Mouse (Mus musculus) left cerebral cortex, postnatal 36 days (tissue): ENCODE results near the gene Lgalsl. TPM values are rescaled to one million over a fixed set of nuclear protein-coding genes. Genes with fewer than 3 reads are reported as not detected.

Experiments
- DNase-seq, 2 experiments: peaks; one replicate each; pipeline ENCODE4 v3.0.0; 2021 to 2022; ENCODE audit warnings: low spot score in 2 of 2, mixed read lengths in 1 of 2
- intact Hi-C: fragments of 180-260 bp; cut with DNase I; formaldehyde crosslinking; loops from one replicate; pipeline ENCODE4 v1.15.1; 2025
- total RNA-seq, 2 experiments: library from RNA; stranded (reverse); gene quantifications; 2 replicates each; pipeline ENCODE4 v1.2.3; 2021

Lgalsl gene
- total RNA-seq, 2 experiments from 2014 or later = 76.5 to 86.5 TPM

GRCm38 (mm10) chr11:20789015-20789414, 41.8 kb downstream of the Lgalsl start:
- intact Hi-C loops = no loop called here
- DNase-seq = no peak

- intact Hi-C loops = no loop called here
- DNase-seq = no peak
Observed at GRCm38 (mm10) chr11:20788070-20788469, 42.8 kb downstream of the Lgalsl start.

- DNase-seq = no peak
- intact Hi-C loops = no loop called here
Observed at GRCm38 (mm10) chr11:20786191-20786590, 44.7 kb downstream of the Lgalsl start.

GRCm38 (mm10) chr11:20785186-20785585, 45.7 kb downstream of the Lgalsl start:
- DNase-seq = no peak
- intact Hi-C loops = no loop called here

- intact Hi-C loops = no loop called here
- DNase-seq = no peak
Observed at GRCm38 (mm10) chr11:20784776-20785175, 46.1 kb downstream of the Lgalsl start.

GRCm38 (mm10) chr11:20783467-20783866, 47.4 kb downstream of the Lgalsl start:
- no peak for DNase-seq
- intact Hi-C loops = no loop called here

GRCm38 (mm10) chr11:20782620-20783019, 48.2 kb downstream of the Lgalsl start:
- intact Hi-C loops = no loop called here
- no peak for DNase-seq

- DNase-seq = no peak
- intact Hi-C loops = no loop called here
Observed at GRCm38 (mm10) chr11:20780312-20780711, 50.5 kb downstream of the Lgalsl start.

- DNase-seq = no peak
- intact Hi-C loops = no loop called here
Observed at GRCm38 (mm10) chr11:20778861-20779563, 51.8 kb downstream of the Lgalsl start.

GRCm38 (mm10) chr11:20778298-20778697, 52.6 kb downstream of the Lgalsl start:
- intact Hi-C loops = no loop called here
- no peak for DNase-seq

- DNase-seq = no peak
- intact Hi-C loops = no loop called here
Observed at GRCm38 (mm10) chr11:20776668-20777067, 54.2 kb downstream of the Lgalsl start.

Other genes starting within 250 kb of the Lgalsl start
- gene Aftph, start 89.5 kb downstream of the Lgalsl start, total RNA-seq = 10 to 100 TPM; 77.8 to 87.6 TPM